Mouse (Mus musculus): ENCODE data around the gene Arhgef1. TPM values are rescaled to one million over a fixed set of nuclear protein-coding genes. Genes with fewer than 3 reads are reported as not detected.
A peak's percentile ranks its signal among the peaks of the same experiment; 100 is the strongest.
"Not testable (repeated sequence)": the region's sequence is repeated elsewhere in the genome, so short reads cannot be mapped to it uniquely, and the experiment has no call there.

Arhgef1 gene
- polyA plus RNA-seq, 1 experiment from 2014 or later, result 54.7 TPM

DNA sequence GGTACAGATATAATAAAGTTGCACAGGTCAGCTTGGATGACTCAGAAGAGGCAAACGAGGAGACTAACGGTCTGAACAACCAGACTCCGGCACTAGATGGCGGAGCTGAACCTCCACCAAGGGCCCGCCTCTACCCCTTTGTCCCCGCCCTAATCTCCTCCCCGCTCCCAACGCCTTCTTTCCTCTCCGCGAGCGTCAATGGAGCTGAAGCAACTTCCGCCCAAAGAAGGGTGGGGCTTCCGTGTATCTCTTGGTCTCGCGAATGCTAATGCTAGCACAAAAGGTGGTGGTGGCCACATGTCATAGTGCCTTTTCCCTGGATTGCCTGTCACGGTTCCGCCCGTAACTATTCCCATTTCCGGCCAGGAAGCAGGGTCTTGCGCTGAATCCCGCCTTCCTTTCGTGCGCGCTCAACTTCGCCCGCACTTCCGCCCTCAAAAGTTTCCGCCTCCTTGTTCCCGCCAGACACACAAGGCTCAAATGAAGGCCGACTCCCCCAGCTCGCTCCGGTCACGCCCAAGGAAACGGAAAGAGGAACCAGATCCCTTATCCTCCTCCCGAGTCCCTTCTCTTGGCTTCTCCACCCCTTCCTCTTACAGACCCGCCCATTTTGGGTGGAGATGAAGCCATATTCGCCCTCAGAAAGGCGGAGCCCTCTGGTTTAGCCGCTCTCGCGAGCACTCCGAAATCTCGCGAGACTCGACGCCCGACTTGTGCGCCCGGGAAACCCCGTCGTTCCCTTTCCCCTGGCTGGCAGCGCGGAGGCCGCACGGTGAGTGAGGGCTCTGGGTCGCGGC, 18.6 kb upstream of the Arhgef1 start, which contains the start of gene Rps19:
Gene Rps19 (plus strand): TSS at position 476 of the 797 bp plus-strand sequence.
- H3K79me2 ChIP-seq (ENCODE audit: inconsistent target), result peaks cover 35% of the 10 kb centered on the region
- under 1% methylated on average over 56 of the region's 57 CpGs for WGBS (ENCODE audit: missing documents)

DNA sequence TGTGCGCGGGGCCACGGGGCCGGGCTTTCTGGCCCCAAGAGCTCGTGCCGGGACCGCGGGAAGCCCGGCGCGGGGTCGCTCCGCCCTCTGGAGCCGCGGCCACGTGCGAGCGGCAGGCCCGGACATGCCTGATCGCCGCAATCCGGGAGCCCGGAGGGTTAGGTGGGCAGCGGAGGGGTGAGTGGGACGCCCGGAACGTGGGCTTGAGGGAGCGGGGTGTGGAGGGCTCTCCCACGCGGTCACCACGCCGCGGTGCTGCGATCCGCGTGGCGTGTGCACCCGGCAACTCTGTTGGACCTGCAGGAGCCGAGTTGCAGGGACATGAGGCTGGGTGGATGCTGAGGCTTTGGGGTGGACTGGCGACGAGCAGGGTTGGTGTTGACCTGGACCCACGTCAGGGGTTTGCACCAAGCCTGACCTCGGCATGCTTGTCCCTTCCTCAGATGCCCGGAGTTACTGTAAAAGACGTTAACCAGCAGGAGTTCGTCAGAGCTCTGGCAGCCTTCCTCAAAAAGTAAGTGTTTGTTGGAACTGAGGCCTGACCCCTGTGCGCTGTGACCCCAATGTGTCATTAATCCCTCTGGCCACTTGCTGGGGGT, 17.9 kb upstream of the Arhgef1 start:
- Histone ChIP-seq H3K4me3 (ENCODE audit: inconsistent target) (peak overlapping the region; percentile 84), H3K36me3 (ENCODE audit: inconsistent target) (peaks cover 36% of the 10 kb centered on the region), H3K79me2 (ENCODE audit: inconsistent target) (peaks cover 35% of the 10 kb centered on the region), H3K27ac (peak overlapping the region; percentile 72)
- WGBS (ENCODE audit: missing documents), result 0% methylated on average over 38 of the region's 47 CpGs

More for the DNA sequence above, 18.6 kb upstream of the Arhgef1 start, which contains the start of gene Rps19:
- Histone ChIP-seq H3K27ac (peak within 1 kb of the TSS; percentile 92), H3K4me3 (ENCODE audit: inconsistent target) (peak within 1 kb of the TSS; percentile 84), H3K36me3 (ENCODE audit: inconsistent target) (peaks cover 29% of the 10 kb centered on the region)

DNA sequence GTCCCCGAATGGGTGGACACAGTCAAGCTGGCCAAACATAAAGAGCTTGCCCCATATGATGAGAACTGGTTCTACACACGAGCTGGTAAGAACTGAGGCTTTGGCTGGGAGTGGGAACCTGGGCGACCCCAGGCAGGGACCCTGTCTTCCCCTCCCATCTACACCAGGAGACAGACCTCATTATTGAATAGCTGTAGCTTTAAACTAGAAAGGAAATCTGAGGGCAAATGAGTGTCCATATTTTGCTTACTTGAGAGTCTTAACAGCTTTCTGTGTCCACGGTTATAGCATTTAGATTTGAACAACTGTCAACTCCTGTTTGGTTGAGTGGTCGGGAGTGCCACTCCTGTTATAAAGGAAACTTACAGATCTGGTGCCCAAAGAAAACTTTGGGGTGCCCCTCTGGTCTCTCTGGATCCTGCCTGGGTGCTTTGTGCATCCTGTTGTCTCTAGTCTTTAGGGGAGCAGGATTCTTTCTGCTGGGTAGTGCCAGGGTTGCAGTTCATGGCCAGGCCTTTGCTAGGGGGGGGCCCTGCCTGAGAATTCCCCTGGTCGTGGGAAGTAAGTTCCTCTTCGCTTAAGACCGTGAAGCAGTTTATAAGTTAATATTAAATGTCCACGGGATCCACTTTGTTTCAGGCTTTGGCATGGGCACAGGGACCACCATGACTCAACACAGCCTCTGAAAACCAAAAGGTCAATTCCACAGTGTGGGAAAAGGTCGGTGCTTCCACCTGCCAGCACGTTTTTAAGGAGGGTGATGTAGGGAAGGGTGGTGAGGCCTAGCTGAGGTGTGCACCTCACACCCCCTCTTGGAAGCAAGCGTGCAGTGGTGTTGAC, 17.0 kb upstream of the Arhgef1 start:
- peak overlapping the region; percentile 72 for H3K27ac ChIP-seq
- H3K79me2 ChIP-seq (ENCODE audit: inconsistent target), result peaks cover 35% of the 10 kb centered on the region
- peaks cover 39% of the 10 kb centered on the region for H3K36me3 ChIP-seq (ENCODE audit: inconsistent target)
- peak overlapping the region; percentile 84 for H3K4me3 ChIP-seq (ENCODE audit: inconsistent target)
- 8% methylated on average over 9 of the region's 12 CpGs for WGBS (ENCODE audit: missing documents)

GRCm38 (mm10) chr7:24886308-24886633, 16.4 kb upstream of the Arhgef1 start:
- WGBS (ENCODE audit: missing documents), result 37% methylated on average over 4 of the region's 4 CpGs
- peak overlapping the region; percentile 84 for H3K4me3 ChIP-seq (ENCODE audit: inconsistent target)
- peaks cover 39% of the 10 kb centered on the region for H3K36me3 ChIP-seq (ENCODE audit: inconsistent target)
- peaks cover 35% of the 10 kb centered on the region for H3K79me2 ChIP-seq (ENCODE audit: inconsistent target)
- peak overlapping the region; percentile 72 for H3K27ac ChIP-seq

GRCm38 (mm10) chr7:24887096-24887495, 15.6 kb upstream of the Arhgef1 start:
- H3K27ac ChIP-seq, result no peak overlapping the region
- H3K4me3 ChIP-seq (ENCODE audit: inconsistent target), result no peak overlapping the region
- 80% methylated on average over 4 of the region's 4 CpGs for WGBS (ENCODE audit: missing documents)
- H3K79me2 ChIP-seq (ENCODE audit: inconsistent target), result peaks cover 35% of the 10 kb centered on the region
- H3K36me3 ChIP-seq (ENCODE audit: inconsistent target), result peaks cover 39% of the 10 kb centered on the region

- no peak overlapping the region for H3K27ac ChIP-seq
- WGBS (ENCODE audit: missing documents), result 83% methylated on average over 6 of the region's 6 CpGs
These were observed 13.1 kb upstream of the Arhgef1 start for GRCm38 (mm10) chr7:24889431-24890220.

DNA sequence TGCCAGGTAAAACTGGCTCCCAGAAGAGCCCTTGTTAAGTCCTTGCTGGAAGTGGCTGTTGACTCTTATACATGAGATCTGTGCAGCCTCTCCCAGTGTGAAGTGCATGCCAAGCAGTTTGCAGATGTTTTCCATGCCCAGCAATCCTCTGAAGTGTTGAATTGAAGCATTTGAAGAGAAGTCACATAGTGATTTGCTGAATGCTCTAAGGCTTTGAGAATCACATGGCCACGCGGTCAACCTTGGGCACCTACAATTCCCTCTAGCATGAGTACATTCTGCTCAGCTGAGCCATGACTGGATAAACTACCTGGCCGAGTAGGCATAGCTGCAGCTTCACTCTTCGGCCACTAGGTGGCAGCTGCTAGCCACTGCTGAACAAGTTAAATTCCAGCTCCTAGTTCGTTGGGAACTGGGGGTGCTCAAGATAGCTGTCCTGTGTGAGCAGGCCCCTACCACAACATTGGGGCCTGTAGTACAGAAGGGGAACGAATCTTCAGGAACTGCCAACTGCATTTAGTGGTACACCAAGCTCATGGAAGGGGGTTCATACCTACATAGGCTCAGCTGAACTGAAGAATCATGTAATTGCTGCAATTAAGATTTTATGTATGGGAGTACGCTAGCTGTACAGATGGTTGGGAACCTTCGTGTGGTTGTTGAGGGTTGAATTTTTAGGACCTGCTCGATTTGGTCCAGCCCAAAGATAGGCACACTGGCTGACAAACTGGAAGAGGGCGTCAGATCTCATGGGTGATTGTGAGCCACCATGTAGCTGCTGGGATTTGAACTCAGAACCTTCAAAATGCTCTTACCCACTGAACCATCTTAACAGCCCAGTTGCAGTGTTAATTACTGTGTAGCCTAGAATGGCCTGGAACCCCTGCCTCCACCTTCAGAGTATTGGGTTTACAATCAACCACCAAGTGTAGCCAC, 12.2 kb upstream of the Arhgef1 start:
- Histone ChIP-seq H3K79me2 (ENCODE audit: inconsistent target) (peaks cover 26% of the 10 kb centered on the region), H3K36me3 (ENCODE audit: inconsistent target) (peaks cover 39% of the 10 kb centered on the region), H3K27ac (no peak overlapping the region), H3K4me3 (ENCODE audit: inconsistent target) (no peak overlapping the region)
- 35% methylated on average over 10 of the region's 10 CpGs for WGBS (ENCODE audit: missing documents)

More at GRCm38 (mm10) chr7:24889431-24890220, 13.1 kb upstream of the Arhgef1 start:
- Histone ChIP-seq H3K4me3 (ENCODE audit: inconsistent target) (no peak overlapping the region), H3K79me2 (ENCODE audit: inconsistent target) (peaks cover 35% of the 10 kb centered on the region), H3K36me3 (ENCODE audit: inconsistent target) (peaks cover 39% of the 10 kb centered on the region)

DNA sequence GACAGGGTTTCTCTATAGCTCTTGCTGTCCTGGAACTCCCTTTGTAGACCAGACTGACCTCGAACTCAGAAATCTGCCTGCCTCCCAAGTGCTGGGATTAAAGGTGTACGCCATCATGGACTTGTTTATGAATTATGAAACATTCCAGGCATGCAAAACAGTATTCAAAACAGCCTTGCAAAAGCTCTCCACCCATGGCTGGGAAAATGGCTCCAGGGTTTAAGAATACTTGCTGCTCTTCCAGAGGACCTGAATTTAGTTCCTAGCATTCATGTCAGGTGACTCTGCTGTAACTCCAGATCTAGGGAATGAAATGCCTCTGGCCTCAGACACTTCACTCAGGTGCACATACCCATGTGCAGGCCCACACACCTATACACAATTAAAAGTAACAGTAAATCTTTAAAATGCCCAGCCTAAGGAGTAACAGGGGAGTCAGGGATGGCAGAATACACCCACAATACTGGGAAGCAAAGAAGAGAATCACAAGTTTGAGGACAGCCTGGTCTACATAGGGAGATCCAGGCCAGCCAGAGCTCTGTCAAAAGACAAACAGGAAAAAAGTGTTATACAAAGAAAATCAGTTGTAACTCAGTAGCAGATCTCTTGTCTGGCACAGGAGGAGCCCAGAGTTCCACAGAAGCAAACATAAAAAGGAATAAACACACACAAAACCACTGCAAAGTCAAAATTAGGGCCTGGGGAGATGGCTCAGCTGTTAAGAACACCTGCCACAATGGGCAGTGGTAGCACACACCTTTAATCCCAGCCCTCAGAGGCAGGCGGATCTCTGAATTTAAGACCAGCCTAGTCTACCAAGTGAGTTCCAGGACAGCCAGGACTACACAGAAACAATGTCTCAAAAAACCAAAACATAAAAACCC, 11.2 kb upstream of the Arhgef1 start:
- no peak overlapping the region for H3K27ac ChIP-seq
- no peak overlapping the region for H3K4me3 ChIP-seq (ENCODE audit: inconsistent target)
- peaks cover 35% of the 10 kb centered on the region for H3K36me3 ChIP-seq (ENCODE audit: inconsistent target)
- peaks cover 16% of the 10 kb centered on the region for H3K79me2 ChIP-seq (ENCODE audit: inconsistent target)
- WGBS (ENCODE audit: missing documents), result 93% methylated on average over 3 of the region's 3 CpGs

DNA sequence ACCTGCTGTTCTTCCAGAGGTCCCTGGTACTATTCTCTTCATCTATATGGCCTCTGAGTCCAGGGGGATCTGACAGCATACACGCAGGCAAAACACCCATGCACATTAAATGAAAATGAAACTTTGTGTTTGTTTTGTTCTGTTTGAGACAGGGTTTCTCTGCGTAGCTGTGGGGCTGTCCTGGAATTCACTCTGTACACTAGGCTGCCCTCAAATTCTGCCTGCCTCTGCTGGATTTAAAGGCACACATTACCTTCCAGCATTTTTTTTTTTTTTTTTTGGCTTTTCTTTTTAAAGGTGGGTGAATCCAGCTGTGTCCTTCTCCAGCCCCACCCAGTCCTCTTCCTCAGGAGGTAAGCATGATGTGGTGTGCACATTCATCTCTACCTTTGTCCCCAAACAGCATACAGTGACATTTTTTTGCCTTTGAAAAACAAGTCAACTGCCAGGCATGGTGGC, 10.6 kb upstream of the Arhgef1 start:
- peaks cover 10% of the 10 kb centered on the region for H3K79me2 ChIP-seq (ENCODE audit: inconsistent target)
- no peak overlapping the region for H3K27ac ChIP-seq
- peaks cover 29% of the 10 kb centered on the region for H3K36me3 ChIP-seq (ENCODE audit: inconsistent target)
- WGBS (ENCODE audit: missing documents), result 71% methylated on average over 2 of the region's 2 CpGs
- H3K4me3 ChIP-seq (ENCODE audit: inconsistent target), result no peak overlapping the region

DNA sequence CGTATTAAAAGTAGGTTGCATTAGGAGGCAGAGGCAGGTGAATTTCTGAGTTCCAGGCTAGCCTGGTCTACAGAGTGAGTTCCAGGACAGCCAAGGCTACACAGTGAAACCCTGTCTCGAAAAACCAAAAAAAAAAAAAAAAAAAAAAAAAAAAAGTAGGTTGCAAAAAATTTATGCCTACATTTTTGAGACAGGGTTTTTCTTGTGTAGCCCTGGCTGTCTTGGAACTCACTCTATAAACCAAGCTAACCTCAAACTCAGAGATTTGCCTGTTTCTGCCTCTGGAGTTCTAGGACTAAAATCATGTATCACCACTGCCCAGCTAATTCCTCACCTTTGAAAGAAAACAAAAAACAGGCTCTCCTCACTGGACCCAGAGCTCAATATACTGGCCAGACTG, 7.0 kb upstream of the Arhgef1 start:
- not testable (repeated sequence) for H3K4me3 ChIP-seq (ENCODE audit: inconsistent target); H3K79me2 ChIP-seq (ENCODE audit: inconsistent target); H3K27ac ChIP-seq; H3K36me3 ChIP-seq (ENCODE audit: inconsistent target)
- WGBS (ENCODE audit: missing documents), result 100% methylated on average over 1 of the region's 2 CpGs

GRCm38 (mm10) chr7:24896269-24896668, 6.4 kb upstream of the Arhgef1 start:
- Histone ChIP-seq H3K4me3 (ENCODE audit: inconsistent target) (no peak overlapping the region), H3K36me3 (ENCODE audit: inconsistent target) (no peaks in the 10 kb centered on the region), H3K27ac (no peak overlapping the region), H3K79me2 (ENCODE audit: inconsistent target) (no peaks in the 10 kb centered on the region)
- WGBS (ENCODE audit: missing documents), result 97% methylated on average over 8 of the region's 8 CpGs

DNA sequence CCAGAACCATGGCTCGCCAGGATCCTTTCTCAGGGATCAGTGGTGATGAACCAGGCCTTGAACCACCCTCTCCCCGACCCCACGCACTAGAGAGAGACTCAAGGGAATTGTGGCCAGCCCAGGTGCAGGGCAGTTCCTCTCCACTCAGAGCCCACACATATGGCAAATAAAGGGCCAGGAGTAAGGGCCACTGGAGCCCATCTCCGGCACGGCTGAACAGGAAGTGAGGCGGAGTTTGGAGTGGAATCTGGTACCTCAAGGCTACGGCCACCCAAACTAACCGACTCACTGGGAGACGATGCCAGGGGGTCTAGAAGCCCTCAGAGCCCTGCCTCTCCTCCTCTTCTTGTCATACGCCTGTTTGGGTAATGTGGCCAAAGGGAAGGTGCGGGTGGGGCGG, 5.5 kb upstream of the Arhgef1 start, which contains the start of gene Cd79a:
Gene Cd79a (plus strand): TSS at position 158 of the 400 bp plus-strand sequence.
- no peak within 1 kb of the TSS for H3K27ac ChIP-seq
- no peak within 1 kb of the TSS for H3K4me3 ChIP-seq (ENCODE audit: inconsistent target)
- no peaks in the 10 kb centered on the region for H3K79me2 ChIP-seq (ENCODE audit: inconsistent target)
- H3K36me3 ChIP-seq (ENCODE audit: inconsistent target), result no peaks in the 10 kb centered on the region
- 70% methylated on average over 12 of the region's 12 CpGs for WGBS (ENCODE audit: missing documents)
